Mouse (Mus musculus): ENCODE measurements around the gene Eif5b. TPM values are rescaled to one million over a fixed set of nuclear protein-coding genes. Genes with fewer than 3 reads are reported as not detected.
A peak's percentile ranks its signal among the peaks of the same experiment; 100 is the strongest.

Eif5b gene
- polyA plus RNA-seq, 1 experiment = 26.8 TPM

DNA sequence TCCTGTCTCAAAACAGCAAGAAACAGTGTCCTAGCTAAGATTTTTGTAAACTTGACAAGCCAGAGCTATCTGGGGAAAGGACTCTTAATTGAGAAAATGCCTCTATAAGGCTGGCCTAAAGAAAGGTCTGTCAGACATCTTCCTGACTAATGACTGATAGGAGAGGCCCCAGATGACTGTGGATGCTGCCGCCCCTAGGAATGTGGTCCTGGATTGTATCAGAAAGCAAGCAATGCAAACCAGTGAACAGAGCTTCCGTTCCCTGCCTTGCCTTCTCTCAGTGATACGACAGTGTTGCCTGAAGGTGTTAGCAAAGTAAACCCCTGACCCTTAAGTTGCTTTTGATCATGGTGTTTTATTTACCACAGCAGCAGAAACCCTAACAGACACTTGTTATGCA is 106.0 kb downstream of the Eif5b start:
- WGBS = 76% methylated on average over 3 of the region's 3 CpGs
- no peak overlapping the region for H3K4me3 ChIP-seq (replicated peaks; ENCODE audit: control insufficient read depth, low read depth, low read length)
- no peak for TF ChIP-seq POLR2A (IDR thresholded peaks at IDR 0.05; ENCODE audit: borderline replicate concordance, control insufficient read depth, low read depth, low read length)
- TF ChIP-seq CTCF (IDR thresholded peaks at IDR 0.05; ENCODE audit: control insufficient read depth, insufficient read depth, low read length) = no peak
- H3K4me1 ChIP-seq (ENCODE audit: control insufficient read depth, insufficient read depth, low read length) = no peaks in the 10 kb centered on the region; the same call in 1 of the 2 replicates
- peak overlapping the region; percentile 26; the same call in 1 of the 2 replicates for H3K27ac ChIP-seq (ENCODE audit: control insufficient read depth, insufficient read depth, low read depth, low read length, poor library complexity)

Other genes starting within 250 kb of the Eif5b start
- 0.95 and 3.6 TPM in 2 replicates for gene Tsga10, start 131.6 kb upstream of the Eif5b start, polyA plus RNA-seq (2011; ENCODE audit: insufficient read depth, insufficient read length, low replicate concordance, missing spikeins)
- gene Lipt1, start 126.3 kb upstream of the Eif5b start, polyA plus RNA-seq (2011; ENCODE audit: insufficient read depth, insufficient read length, low replicate concordance, missing spikeins) = 4.0 TPM in 1 of 2 replicates, not detected in the other
- gene Mitd1, start 107.6 kb upstream of the Eif5b start, polyA plus RNA-seq (2011; ENCODE audit: insufficient read depth, insufficient read length, low replicate concordance, missing spikeins) = 14.1 and 15.3 TPM in 2 replicates
- 73.9 and 94.1 TPM in 2 replicates for gene Mrpl30, start 107.5 kb upstream of the Eif5b start, polyA plus RNA-seq (2011; ENCODE audit: insufficient read depth, insufficient read length, low replicate concordance, missing spikeins)
- not detected in 2 replicates for gene Lyg2, start 81.5 kb upstream of the Eif5b start, polyA plus RNA-seq (2011; ENCODE audit: insufficient read depth, insufficient read length, low replicate concordance, missing spikeins)
- not detected in 2 replicates for gene Lyg1, start 40.3 kb upstream of the Eif5b start, polyA plus RNA-seq (2011; ENCODE audit: insufficient read depth, insufficient read length, low replicate concordance, missing spikeins)
- 31.7 and 38.5 TPM in 2 replicates for gene Txndc9, start 117 bp upstream of the Eif5b start, polyA plus RNA-seq (2011; ENCODE audit: insufficient read depth, insufficient read length, low replicate concordance, missing spikeins)
- gene Rev1, start 131.8 kb downstream of the Eif5b start, polyA plus RNA-seq (2011; ENCODE audit: insufficient read depth, insufficient read length, low replicate concordance, missing spikeins) = 13.8 and 20.1 TPM in 2 replicates